Mouse (Mus musculus): Measurements from ENCODE around the gene Htr1f.

- TF ChIP-seq CEBPB (IDR thresholded peaks at IDR 0.05; ENCODE audit: low read depth) = no peak
- no peak for TF ChIP-seq CTCF (IDR thresholded peaks at IDR 0.05; ENCODE audit: control insufficient read depth, insufficient read depth, insufficient read length)
- no peak for TF ChIP-seq MAX (IDR thresholded peaks at IDR 0.05)
- no peak for TF ChIP-seq MYOD1 (IDR thresholded peaks at IDR 0.05; ENCODE audit: control insufficient read depth, insufficient read length, low read depth)
- TF ChIP-seq USF1 (IDR thresholded peaks at IDR 0.05; ENCODE audit: low read depth) = no peak
Measured at GRCm38 (mm10) chr16:64877314-64877713, 228.3 kb downstream of the Htr1f start.

Data from C2C12 (cell line).